Mouse (Mus musculus): ENCODE results near the gene BC052040. TPM values are rescaled to one million over a fixed set of nuclear protein-coding genes. Genes with fewer than 3 reads are reported as not detected.

The BC052040 gene
- total RNA-seq, 1 experiment from 2014 or later: 10.7 TPM

DNA sequence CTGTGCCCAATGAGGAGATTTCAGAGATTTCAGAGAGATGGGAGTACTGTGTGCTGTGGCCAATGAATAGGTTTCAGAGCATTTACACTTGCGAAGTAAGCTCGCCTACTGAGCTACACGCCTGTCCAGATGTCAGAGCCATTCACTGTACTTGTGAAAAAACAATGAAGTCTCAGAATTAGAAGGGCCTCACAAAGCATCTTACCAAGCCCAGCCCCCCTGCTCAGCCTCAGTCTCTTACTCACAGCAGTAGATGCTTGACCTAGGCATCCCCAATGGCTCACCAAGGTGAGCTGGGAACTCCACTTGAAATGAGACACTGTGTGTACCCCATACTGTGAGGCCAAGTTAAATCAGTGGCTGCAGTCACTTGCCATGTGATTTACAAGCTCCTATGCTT lies 166.1 kb downstream of the BC052040 start:
- ATAC-seq (replicated peaks; ENCODE audit: low read depth, poor library complexity, severe bottlenecking): no peak

DNA sequence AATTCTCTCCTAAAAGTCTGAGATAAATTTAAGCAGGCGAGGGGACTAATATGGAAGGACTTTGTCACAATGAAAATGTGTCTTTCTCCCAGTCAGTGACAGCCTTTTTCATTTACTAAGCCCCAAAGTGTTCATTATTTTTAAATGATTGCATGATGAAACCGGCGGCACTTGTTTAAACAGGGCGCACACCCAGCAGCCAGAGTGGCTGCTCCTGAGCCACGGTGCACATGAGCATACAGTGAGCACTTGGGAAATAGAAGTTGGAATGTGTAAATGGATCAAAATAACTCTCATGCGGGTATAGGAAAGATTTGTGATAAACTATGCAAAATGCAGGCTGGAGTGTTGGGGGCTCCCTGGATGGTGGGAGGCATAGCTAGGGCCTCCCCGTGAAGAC lies 169.7 kb downstream of the BC052040 start:
- no peak for ATAC-seq (replicated peaks; ENCODE audit: low read depth, poor library complexity, severe bottlenecking)

DNA sequence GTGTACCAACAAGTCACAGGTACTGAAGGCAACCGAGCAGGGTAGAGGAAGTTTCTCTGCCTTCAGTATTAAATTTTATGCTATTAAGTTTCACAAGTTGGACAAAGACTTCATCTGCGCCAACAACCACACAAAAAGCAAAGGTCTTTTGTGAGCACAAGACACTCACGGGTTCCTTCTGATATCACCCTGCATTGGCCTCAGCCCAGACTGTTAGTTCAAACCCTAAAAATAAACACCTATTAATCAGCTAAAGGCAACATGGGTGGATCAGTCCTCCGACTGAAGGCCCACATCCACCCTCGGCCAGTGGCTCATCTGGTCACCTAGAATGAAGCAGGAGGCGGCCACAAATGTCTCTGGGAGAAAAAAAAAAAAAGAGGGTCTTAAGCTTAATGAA lies 176.2 kb downstream of the BC052040 start:
- no peak for ATAC-seq (replicated peaks; ENCODE audit: low read depth, poor library complexity, severe bottlenecking)

DNA sequence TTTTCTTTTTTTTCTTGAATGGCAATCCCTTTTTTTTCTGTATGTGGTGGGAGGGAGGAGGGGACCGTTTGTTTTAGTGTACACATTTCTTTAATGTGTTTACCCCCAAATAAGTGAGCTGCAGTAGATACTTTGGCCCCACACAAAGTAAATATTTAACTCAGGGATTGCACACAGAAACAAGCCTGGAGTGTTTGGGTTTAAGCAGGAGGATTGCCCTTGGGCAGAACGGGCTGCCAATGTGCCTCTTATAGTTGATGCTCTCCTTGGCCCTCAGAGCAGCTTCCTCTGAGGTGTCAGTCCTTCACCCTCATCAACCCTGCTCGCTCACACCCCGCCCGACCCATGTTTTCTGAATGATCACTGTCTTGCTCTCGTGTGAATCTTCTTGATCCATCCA lies 177.0 kb downstream of the BC052040 start:
- ATAC-seq (replicated peaks; ENCODE audit: low read depth, poor library complexity, severe bottlenecking): no peak

DNA sequence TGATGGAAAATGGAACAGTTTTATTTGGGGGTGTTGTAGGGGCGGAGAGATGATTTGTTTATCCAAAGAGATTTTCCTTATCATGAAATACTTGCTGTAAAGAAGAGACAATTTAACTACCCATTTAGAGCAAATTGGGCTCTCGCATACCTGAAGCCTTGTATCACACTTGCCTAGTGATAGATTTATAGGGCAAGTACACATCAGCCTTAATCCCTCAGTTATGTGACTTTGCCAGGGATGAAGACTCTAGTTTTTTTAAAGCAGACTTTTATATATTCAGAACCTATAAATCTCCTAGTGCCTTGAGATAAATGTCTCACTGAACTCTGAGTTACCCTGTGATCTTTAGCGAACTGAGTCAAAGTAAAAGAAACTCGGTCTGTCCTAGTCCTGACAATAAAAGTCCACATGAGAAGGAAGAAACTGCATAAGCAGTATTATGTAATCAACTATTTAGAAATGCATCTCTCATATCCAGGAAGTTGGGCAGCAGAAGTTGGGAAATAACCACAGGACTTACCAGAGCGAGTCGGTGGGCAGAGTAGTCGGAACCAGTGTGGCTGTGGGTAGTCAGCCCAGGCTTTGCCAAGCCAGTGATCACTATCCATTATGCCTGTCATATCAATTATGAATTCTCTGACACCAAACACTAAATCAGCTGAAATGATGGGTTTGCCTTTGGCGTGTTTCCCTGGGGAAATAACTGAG lies 183.2 kb downstream of the BC052040 start:
- ATAC-seq (replicated peaks; ENCODE audit: low read depth, poor library complexity, severe bottlenecking): peak; percentile 99

DNA sequence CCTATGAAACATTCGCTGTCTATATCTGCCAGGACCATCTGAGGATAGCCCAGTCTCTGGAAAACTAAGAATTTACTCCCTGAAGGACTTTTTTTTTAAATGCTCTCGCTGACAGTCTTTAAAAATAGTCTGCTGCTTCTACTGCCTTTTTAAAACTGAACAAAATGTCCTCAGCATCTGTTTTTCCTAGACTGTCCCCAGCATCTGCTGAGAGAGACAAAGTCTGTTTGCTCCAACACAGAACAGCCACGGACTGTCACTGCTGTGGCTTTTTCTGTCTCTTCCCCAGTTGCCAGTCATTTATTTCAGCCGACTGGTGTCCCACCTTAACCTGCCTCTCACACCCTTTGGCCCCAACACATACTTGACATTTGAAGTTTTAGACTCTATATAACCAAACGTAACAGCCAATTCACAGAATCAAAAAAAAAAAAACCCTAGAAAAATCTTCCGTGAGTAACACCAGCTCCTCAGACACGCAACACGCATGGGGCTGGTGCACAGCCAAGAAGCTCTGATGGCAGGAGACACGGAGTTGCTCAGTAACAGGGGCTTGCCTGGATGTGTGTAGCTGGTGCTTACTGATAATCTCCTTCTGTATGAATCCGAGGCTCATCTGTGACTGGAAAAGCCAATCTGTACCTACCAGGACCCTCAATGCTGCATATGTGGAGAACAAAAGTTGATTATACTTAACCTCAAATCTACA lies 188.2 kb downstream of the BC052040 start:
- no peak for ATAC-seq (replicated peaks; ENCODE audit: low read depth, poor library complexity, severe bottlenecking)

DNA sequence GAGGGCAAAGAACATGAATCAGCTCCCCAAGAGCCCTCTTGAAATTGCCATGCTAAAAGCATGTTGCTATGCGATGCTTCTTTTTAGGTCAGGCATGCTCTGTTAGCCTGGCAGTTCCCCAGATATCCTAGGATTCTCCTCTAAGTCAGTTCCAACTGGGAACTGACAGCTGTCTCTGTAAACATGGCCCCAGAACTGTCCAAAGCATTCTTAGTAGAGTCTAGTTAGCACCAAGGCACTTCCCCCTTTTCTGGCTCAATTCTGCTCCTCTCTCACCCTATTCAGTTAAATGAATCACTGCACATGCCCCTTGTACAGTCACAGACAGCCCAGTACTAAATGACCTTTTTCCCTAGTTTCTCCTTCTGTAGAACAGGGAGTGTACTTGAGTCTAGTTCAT lies 191.2 kb downstream of the BC052040 start:
- no peak for ATAC-seq (replicated peaks; ENCODE audit: low read depth, poor library complexity, severe bottlenecking)

DNA sequence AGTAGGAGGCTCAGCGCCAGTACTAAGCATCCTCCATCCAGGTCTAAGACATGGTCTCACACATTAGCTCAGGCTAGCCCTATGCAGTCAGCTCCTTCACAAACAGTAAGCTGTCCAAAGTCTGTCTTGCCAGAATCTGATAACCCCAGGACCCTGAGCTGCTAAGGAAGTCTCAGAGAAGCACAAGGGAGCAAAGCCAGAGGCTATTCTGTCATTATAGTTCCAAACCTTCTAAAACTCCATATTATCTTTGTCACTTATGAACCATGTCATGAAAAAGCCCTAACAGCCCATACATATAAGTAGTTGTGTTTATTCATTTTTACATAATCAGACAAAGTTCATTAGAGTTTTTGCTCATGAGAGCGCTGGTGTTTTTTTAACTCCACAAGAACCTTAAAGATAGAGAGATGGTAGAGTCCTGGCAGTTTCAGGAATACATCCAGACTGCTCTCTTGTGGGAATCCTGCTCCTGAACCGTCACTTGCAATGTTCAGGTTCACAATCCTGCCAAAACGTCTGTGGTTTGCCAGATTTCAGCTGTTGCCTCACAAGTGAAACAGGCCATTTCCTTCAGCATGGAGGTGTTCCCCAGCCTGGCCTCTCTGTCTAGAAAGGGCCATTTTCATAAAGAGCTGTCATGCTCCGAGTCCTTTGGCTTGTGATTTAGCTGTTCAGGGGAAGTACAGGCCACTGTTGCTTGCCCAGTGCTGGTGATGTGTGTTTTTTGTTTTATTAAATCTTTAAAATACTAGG lies 192.8 kb downstream of the BC052040 start:
- ATAC-seq (replicated peaks; ENCODE audit: low read depth, poor library complexity, severe bottlenecking): 0 out of 2 replicates have a peak, but pooled peaks have one; percentile 34

DNA sequence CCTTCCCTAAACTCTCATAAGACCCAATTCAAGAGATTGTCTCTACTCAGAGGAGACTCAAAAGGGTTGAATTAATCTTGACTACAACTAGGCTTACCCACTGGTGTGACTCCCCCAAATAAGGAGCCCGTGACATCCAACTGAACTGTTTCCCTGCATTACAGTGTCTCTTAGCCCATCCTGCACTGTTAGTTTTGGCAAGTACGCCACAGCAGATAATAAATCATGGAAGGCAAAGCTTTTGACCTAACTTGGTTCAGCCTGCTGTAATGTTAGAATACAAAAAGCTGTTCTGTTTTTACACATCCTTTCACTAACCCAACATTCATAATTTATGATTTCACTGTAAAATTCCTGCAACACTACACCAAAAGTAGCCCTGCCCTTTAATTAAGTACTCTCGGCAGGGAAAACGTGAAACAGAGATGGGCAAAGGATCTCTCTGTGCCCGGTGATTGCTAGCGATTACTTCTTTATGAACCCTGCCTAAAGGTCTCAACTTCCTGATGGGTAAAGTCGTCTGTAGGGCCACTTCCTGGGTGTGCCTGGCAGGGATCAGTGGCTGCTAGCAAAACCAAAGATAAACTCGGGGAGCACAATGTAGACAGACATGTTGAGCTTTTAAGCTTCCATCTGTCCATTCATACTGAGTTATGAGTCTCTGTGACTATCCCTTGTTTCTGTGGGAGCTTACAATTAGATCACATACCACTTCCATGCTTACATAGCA lies 194.1 kb downstream of the BC052040 start:
- no peak for ATAC-seq (replicated peaks; ENCODE audit: low read depth, poor library complexity, severe bottlenecking)

DNA sequence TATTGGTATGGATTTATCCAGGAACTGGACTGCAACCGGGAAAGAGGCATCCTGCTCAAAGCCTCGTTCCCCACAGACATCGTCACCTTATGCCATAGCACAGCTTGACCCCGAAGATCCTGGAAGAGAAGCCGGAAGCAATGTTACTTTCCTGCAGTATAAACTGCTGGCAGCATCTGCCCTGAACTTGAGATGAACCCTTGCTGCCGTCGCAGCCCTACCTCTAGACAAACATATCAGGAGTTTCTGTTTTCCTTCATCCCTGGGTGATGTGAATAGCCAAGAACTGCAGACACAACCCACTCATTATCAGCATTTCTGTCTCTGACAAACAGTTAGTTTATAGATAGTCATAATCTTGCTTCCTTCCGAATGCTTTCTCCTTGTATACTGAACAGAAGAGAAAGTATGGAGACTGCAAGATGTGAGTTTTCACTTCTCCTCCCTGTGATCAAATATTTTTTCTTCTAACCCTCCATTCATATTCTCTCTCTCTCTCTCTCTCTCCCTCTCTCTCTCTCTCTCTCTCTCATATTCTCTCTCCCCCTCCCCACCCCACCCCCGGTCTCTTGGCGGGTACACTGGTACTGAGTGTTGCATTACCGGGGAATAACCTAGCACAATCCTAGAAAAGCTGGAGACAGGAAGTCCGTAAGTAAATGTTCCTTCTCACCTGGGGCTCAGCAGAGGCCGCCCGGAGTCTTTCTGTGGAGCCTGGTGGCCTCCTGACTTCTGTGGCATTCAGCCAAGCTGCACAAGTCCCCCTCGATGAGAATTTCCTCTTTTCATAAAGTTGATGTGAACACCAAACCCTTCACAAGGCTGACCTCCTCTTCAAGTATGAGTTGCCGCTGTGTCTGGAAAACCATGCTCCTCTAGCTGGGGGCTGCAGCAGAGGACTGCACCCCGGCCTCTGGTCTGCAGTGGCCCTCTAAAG lies 195.7 kb downstream of the BC052040 start:
- no peak; the same call in 1 of the 2 replicates for ATAC-seq (replicated peaks; ENCODE audit: low read depth, poor library complexity, severe bottlenecking)

DNA sequence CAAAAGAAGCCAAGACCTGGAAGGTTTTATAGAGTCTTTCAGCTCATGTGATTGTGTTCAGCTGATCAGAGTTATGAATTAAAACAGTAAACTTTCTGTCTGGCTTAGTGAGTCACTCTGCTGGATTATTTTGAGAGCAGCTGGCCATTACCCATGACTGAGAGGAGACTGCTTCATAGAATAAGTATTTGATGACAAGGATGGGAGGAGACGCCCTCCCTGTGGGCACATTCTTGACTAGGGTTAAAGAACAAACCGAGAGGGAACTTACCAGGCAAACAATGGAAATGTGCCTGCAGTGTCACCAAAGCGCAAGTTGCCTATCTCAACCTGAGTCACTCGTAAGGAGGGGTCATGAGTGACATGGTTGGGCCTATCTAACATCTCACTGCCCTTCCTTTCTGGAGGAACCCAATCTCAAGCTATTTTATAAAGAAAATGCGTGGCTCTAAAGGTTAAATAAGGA lies 199.1 kb downstream of the BC052040 start:
- ATAC-seq (replicated peaks; ENCODE audit: low read depth, poor library complexity, severe bottlenecking): no peak

DNA sequence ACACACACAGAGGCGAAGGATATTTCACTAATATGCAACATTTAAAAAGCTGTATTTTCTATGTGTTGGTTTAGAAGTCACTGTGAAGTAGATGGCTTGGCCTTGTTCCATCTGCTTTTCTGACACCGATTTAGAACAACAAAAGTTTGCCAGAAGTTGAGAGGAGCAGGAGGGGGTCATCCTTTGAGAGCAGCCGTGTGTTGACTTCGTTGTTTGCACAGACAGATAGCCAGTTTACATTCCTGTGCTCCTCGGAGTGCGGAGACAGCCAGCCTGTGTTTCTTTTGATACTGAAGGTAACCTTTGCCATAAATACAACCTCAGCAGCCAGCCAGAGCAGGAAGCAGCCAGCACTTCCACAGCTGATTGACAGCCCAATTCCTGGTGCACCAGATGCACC lies 204.2 kb downstream of the BC052040 start:
- ATAC-seq (replicated peaks; ENCODE audit: low read depth, poor library complexity, severe bottlenecking): no peak

DNA sequence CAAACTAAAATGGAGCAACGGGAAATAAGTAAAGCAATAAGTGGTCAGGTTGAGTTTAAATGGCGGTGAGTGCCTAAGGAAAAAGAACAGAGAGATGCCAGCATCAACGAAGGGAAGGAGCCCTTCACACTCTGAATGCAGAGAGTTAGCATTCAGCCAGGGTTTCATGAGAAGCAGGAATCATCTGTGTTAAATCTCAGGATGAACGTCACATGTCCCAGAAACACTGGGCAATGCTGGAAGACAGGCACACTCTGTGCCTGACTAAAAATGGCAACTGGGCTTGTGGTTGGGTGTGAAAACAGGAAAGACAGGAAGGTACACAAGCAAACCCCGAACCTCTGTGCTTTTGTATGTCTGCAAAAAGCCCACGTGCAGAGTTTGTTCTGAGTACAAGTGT lies 217.3 kb downstream of the BC052040 start:
- no peak for ATAC-seq (replicated peaks; ENCODE audit: low read depth, poor library complexity, severe bottlenecking)

DNA sequence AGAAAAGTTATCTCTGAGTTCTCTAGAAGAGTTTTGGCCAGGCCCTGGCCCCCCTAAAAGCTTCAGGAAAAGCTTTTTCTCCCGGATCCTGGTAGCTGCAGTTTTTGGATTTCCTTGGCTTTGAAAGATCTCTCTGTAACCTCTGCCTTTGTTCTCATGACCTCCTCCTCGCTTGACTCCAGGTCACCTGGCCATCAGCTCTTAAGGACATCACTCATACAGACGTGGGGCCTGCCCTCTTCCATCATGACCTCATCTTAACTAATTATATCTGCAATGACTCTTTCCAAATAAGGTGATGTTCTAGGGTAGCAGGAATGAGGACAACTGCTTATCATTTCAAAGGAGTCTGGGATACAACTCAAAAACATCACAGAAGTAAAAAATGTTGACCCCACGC lies 226.9 kb downstream of the BC052040 start:
- ATAC-seq (replicated peaks; ENCODE audit: low read depth, poor library complexity, severe bottlenecking): no peak

DNA sequence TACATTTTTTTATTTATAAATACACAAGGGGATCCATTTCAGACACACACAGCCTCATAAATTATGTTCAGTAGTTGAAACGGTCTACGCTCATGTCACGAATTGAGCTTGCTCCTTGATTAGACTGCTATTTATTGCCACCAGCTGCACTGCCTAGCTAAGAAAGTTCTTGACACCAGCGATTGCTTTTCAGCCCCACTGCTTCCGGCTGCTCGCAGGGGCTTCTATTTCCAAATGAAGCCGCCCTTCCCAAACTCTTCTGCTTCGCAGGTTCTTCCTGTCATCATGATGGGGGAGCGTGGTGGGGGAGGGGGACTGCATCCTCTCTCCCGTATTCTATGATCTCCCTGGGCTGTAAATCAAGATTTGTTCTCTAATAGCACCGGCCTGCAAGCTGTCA lies 231.8 kb downstream of the BC052040 start:
- no peak for ATAC-seq (replicated peaks; ENCODE audit: low read depth, poor library complexity, severe bottlenecking)

DNA sequence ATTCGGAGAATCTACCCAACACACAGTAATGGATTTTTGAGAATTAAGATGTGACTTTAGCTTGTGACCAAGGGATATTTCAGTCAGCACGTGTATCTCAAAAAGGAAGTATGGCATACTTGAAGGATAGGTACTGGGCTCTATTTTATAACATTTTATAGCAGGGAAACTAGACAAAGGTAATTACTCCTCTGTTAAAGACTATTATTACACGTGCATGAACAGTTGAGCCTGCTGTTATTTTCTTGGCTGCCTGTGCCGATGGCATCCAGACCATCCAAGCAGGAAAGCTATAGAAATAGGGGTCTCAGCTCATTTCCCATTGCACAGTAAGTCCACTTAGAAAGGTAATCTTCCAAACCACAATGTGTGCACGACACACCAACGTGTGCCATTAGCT lies 232.2 kb downstream of the BC052040 start:
- ATAC-seq (replicated peaks; ENCODE audit: low read depth, poor library complexity, severe bottlenecking): no peak

DNA sequence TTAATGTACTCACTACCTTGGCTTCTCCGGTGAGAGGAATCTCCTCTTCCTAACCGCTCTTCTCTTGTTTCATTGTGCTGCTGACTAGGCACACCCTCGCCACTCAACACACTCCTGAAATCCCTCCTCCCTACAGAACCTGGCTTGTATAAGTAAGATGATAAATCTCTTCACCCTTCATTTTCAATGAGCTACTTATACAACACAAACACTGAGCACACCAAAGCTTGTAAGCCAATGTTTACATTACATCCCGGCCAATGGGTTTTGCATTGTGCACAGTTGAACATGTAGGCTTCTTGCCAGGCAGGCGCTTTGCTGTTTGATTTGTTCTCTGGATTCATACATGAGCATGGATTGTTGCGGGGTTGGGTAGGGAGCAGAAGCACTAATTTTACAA lies 236.4 kb downstream of the BC052040 start:
- no peak for ATAC-seq (replicated peaks; ENCODE audit: low read depth, poor library complexity, severe bottlenecking)

DNA sequence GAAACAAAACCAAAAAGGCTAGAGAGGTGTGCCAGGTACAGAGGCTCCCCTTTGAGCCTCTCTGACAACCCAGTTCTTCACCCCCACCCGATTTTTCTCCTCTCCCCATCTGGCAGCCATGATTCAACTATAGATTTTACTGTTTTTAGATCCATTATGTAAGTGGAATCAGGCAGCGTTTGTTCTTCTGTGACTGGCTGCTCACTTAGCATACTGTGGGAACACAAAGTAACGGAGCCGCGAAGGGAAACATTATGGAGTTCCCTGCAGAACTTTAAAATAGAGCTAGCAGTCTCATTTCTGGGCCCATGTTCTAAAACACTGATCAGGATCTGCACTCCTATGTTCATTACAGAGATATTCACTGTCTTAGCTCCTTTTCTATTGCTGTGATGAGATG lies 240.8 kb downstream of the BC052040 start:
- ATAC-seq (replicated peaks; ENCODE audit: low read depth, poor library complexity, severe bottlenecking): no peak

All from common myeloid progenitor, adult 5-6 weeks (primary cell).